Mouse (Mus musculus) hindbrain, postnatal 0 days (tissue): ENCODE results near the gene Cep290. TPM values are rescaled to one million over a fixed set of nuclear protein-coding genes. Genes with fewer than 3 reads are reported as not detected.
"Not testable (repeated sequence)": the region's sequence is repeated elsewhere in the genome, so short reads cannot be mapped to it uniquely, and the experiment has no call there.

Experiments
- ATAC-seq: fragments of 200-750 bp; cut with Nextera tagmentation; 2 replicates; pipeline ENCODE4 v1.8.0; 2017; ENCODE audit warnings: mild to moderate bottlenecking, moderate TSS enrichment, moderate library complexity
- DNase-seq: peaks from one replicate; pipeline ENCODE4 v3.0.0-alpha.2; 2015; ENCODE audit warnings: low spot score
- H3K27ac ChIP-seq: fragments of 300-500 bp; sonication (generic); 2 replicates; pipeline ENCODE4 v1.5.1; 2014; ENCODE audit warnings: mild to moderate bottlenecking
- H3K27me3 ChIP-seq: fragments of 300-500 bp; sonication (generic); 2 replicates; pipeline ENCODE4 v1.6.1; 2014; ENCODE audit warnings: low read length, mixed read lengths; ENCODE audit not compliant: insufficient read depth
- H3K36me3 ChIP-seq: fragments of 300-500 bp; sonication (generic); 2 replicates; pipeline ENCODE4 v1.6.1; 2014; ENCODE audit warnings: low read length, mixed read lengths; ENCODE audit not compliant: insufficient read depth
- H3K4me1 ChIP-seq: fragments of 300-500 bp; sonication (generic); 2 replicates; pipeline ENCODE4 v1.6.1; 2014; ENCODE audit warnings: antibody characterized with exemption, low read length, mixed read lengths; ENCODE audit not compliant: insufficient read depth
- H3K4me2 ChIP-seq: fragments of 300-500 bp; sonication (generic); 2 replicates; pipeline ENCODE4 v1.6.1; 2014; ENCODE audit warnings: low read depth, mild to moderate bottlenecking, low read length, moderate library complexity, mixed read lengths
- H3K4me3 ChIP-seq: fragments of 300-500 bp; sonication (generic); 2 replicates; pipeline ENCODE4 v1.5.1; 2014; ENCODE audit warnings: low read length
- H3K9ac ChIP-seq: fragments of 300-500 bp; sonication (generic); replicated peaks from 2 replicates; pipeline ENCODE4 v1.6.1; 2014; ENCODE audit warnings: mild to moderate bottlenecking, low read length, moderate library complexity, mixed read lengths
- H3K9me3 ChIP-seq: fragments of 300-500 bp; sonication (generic); 2 replicates; pipeline ENCODE4 v1.6.1; 2016; ENCODE audit warnings: low read length, mixed read lengths
- CTCF ChIP-seq: IDR thresholded peaks from 2 replicates; pipeline ENCODE4 v1.5.1; 2016; ENCODE audit warnings: antibody characterized with exemption, control low read depth, low read depth
- WGBS: fragments of 180-500 bp; shearing (Covaris S2); extraction: QIAGEN DNeasy Blood & Tissue Kit; methylation state at CpG from one replicate; pipeline ENCODE4 v1.1.7; 2014; 5-methylcytosine and 5-hydroxymethylcytosine counted together
- polyA plus RNA-seq: library from polyadenylated mRNA; unstranded; fragments of >200 nt; fragmentation: Nextera tagmentation; extraction: Ambion mirVana; gene quantifications from 2 replicates; pipeline ENCODE4 v1.2.1, GENCODE M21; 2015
- total RNA-seq: library from RNA; depleted of rRNA; stranded (reverse); fragments of >200 nt; gene quantifications from 2 replicates; pipeline ENCODE4 v1.2.3, GENCODE M21; 2014

The Cep290 gene
- total and polyA plus RNA-seq, 2 experiments from 2014 or later = 3.1 to 4.1 TPM

GRCm38 (mm10) chr10:100498309-100498708 lies 11.0 kb downstream of the Cep290 start:
- Histone ChIP-seq H3K36me3 (peaks cover 27% of the 10 kb centered on the region), H3K4me2 (no peak overlapping the region), H3K4me3 (no peak overlapping the region), H3K4me1 (no peaks in the 10 kb centered on the region), H3K27ac (no peak overlapping the region), H3K9me3 (no peaks in the 10 kb centered on the region), H3K9ac (no peak overlapping the region), H3K27me3 (no peaks in the 10 kb centered on the region)
- TF ChIP-seq CTCF = no peak
- ATAC-seq (no peak), DNase-seq (no peak)
- WGBS = 89% methylated on average over 3 of the region's 3 CpGs

GRCm38 (mm10) chr10:100508170-100508569 lies 20.8 kb downstream of the Cep290 start:
- Histone ChIP-seq H3K9ac (no peak overlapping the region), H3K27me3 (no peaks in the 10 kb centered on the region), H3K4me1 (no peaks in the 10 kb centered on the region), H3K4me3 (no peak overlapping the region), H3K9me3 (no peaks in the 10 kb centered on the region), H3K36me3 (no peaks in the 10 kb centered on the region), H3K4me2 (no peak overlapping the region), H3K27ac (no peak overlapping the region)
- no peak for ATAC-seq
- 76% methylated on average over 1 of the region's 1 CpGs for WGBS
- no peak for TF ChIP-seq CTCF
- DNase-seq = no peak

- H3K36me3 ChIP-seq = peaks cover 11% of the 10 kb centered on the region; the same call in 1 of the 2 replicates
- H3K4me2 ChIP-seq = no peak overlapping the region
- no peak overlapping the region for H3K9ac ChIP-seq
- TF ChIP-seq CTCF = no peak
- no peaks in the 10 kb centered on the region for H3K4me1 ChIP-seq
- no peak overlapping the region for H3K27ac ChIP-seq
- DNase-seq (no peak), ATAC-seq (no peak)
- no peaks in the 10 kb centered on the region for H3K27me3 ChIP-seq
- WGBS = 96% methylated on average over 4 of the region's 4 CpGs
- H3K4me3 ChIP-seq = no peak overlapping the region
- H3K9me3 ChIP-seq = no peaks in the 10 kb centered on the region
Observed at GRCm38 (mm10) chr10:100521617-100522016, 34.3 kb downstream of the Cep290 start.

- DNase-seq (no peak), ATAC-seq (no peak)
- WGBS = 85% methylated on average over 9 of the region's 9 CpGs
- Histone ChIP-seq H3K27me3 (no peaks in the 10 kb centered on the region), H3K4me3 (no peak overlapping the region), H3K4me1 (no peaks in the 10 kb centered on the region), H3K27ac (no peak overlapping the region), H3K9ac (no peak overlapping the region), H3K36me3 (peaks cover 11% of the 10 kb centered on the region; the same call in 1 of the 2 replicates), H3K4me2 (no peak overlapping the region), H3K9me3 (no peaks in the 10 kb centered on the region)
- TF ChIP-seq CTCF = no peak
Observed at GRCm38 (mm10) chr10:100522330-100522729, 35.0 kb downstream of the Cep290 start.

- H3K4me2 ChIP-seq = no peak overlapping the region
- H3K4me1 ChIP-seq = no peaks in the 10 kb centered on the region
- H3K9me3 ChIP-seq = no peaks in the 10 kb centered on the region
- no peaks in the 10 kb centered on the region for H3K27me3 ChIP-seq
- TF ChIP-seq CTCF = no peak
- no peak overlapping the region for H3K9ac ChIP-seq
- no peak for ATAC-seq
- 91% methylated on average over 9 of the region's 9 CpGs for WGBS
- no peak overlapping the region for H3K4me3 ChIP-seq
- no peak overlapping the region for H3K27ac ChIP-seq
- peaks cover 8% of the 10 kb centered on the region; the same call in 1 of the 2 replicates for H3K36me3 ChIP-seq
- DNase-seq = no peak
Observed at GRCm38 (mm10) chr10:100524499-100525390, 37.4 kb downstream of the Cep290 start.

GRCm38 (mm10) chr10:100556566-100557175 lies 69.3 kb downstream of the Cep290 start:
- no peak for DNase-seq
- no peak overlapping the region for H3K4me2 ChIP-seq
- no peak overlapping the region for H3K9ac ChIP-seq
- ATAC-seq = no peak
- no peaks in the 10 kb centered on the region; the same call in 1 of the 2 replicates for H3K36me3 ChIP-seq
- H3K9me3 ChIP-seq = no peaks in the 10 kb centered on the region
- no peaks in the 10 kb centered on the region for H3K4me1 ChIP-seq
- H3K27ac ChIP-seq = no peak overlapping the region
- H3K27me3 ChIP-seq = no peaks in the 10 kb centered on the region
- H3K4me3 ChIP-seq = no peak overlapping the region
- 63% methylated on average over 3 of the region's 3 CpGs for WGBS
- no peak for TF ChIP-seq CTCF

DNA sequence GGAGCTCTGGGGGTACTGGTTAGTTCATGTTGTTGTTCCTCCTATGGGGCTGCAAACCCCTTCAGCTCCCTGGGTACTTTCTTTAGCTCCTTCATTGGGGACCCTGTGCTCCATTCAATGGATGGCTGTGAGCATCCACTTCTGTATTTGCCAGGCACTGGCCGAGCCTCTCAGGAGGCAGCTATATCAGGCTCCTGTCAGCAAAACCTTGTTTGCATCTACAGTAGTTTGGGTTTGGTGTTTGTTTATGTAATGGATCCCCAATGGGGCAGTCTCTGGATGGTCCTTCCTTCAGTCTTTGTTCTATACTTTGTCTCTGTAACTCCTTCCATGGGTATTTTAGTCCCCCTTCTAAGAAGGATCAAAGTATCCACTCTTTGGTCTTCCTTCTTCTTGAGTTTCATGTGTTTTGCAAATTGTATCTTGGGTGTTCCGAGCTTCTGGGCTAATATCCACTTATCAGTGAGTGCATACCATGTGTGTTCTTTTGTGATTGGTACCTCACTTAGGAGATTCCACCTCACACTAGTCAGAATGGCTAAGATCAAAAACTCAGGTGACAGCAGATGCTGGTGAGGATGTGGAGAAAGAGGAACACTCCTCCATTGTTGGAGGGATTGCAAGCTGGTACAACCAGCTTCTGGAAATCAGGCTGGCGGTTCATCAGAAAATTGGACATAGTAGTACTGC lies 73.0 kb downstream of the Cep290 start:
- not testable (repeated sequence) for H3K4me2 ChIP-seq, H3K27ac ChIP-seq, ATAC-seq, H3K4me1 ChIP-seq, H3K4me3 ChIP-seq, H3K9ac ChIP-seq, H3K9me3 ChIP-seq, H3K27me3 ChIP-seq, DNase-seq
- WGBS = 99% methylated on average over 3 of the region's 3 CpGs
- peaks cover 13% of the 10 kb centered on the region; the same call in 1 of the 2 replicates for H3K36me3 ChIP-seq
